Mouse (Mus musculus) small intestine, adult 2 months (tissue): ENCODE data around the gene Ccl22.

ENCODE experiments used
- CTCF ChIP-seq: fragments of 200-500 bp; IDR thresholded peaks from 2 replicates; pipeline ENCODE4 v1.5.1; 2012; ENCODE audit warnings: low read depth, mild to moderate bottlenecking, control low read depth, inconsistent platforms, low read length, moderate library complexity, mixed read lengths; ENCODE audit not compliant: insufficient replicate concordance, insufficient read length; ENCODE audit errors: extremely low read depth
- POLR2A ChIP-seq: fragments of 200-500 bp; IDR thresholded peaks from 2 replicates; pipeline ENCODE4 v1.6.1; 2012; ENCODE audit warnings: low read depth, mild to moderate bottlenecking, control low read depth, inconsistent platforms, low read length, moderate library complexity

- TF ChIP-seq CTCF = no peak
- TF ChIP-seq POLR2A = no peak
Observed at GRCm38 (mm10) chr8:94714556-94714955, 30.8 kb upstream of the Ccl22 start.
